Mouse (Mus musculus) adrenal gland, adult 18-20 months (tissue): Measurements from ENCODE around the gene Vmn1r68. TPM values are rescaled to one million over a fixed set of nuclear protein-coding genes. Genes with fewer than 3 reads are reported as not detected.

Experiments
- DNase-seq, 2 experiments: peaks; one replicate each; pipeline ENCODE4 v3.0.0; 2021 to 2022; ENCODE audit warnings: low spot score in 2 of 2
- long read RNA-seq, 2 experiments: library from polyadenylated mRNA; stranded (forward); transcript quantifications; one replicate each; pipeline ENCODE4 v2.0.0; 2021
- total RNA-seq, 2 experiments: library from RNA; stranded (reverse); gene quantifications; 1 replicate in 1 of 2; 2 replicates in 1 of 2; pipeline ENCODE4 v1.2.3; 2021

Vmn1r68 gene
- not detected for total RNA-seq
- long read RNA-seq, experiment 1 = 0 reads
- long read RNA-seq, experiment 2 = 0 reads

GRCm38 (mm10) chr7:10558385-10558784, at the start of gene Vmn1r68:
TSS of gene Vmn1r68 (minus strand) at chr7:10558485.
- DNase-seq = no peak

DNA sequence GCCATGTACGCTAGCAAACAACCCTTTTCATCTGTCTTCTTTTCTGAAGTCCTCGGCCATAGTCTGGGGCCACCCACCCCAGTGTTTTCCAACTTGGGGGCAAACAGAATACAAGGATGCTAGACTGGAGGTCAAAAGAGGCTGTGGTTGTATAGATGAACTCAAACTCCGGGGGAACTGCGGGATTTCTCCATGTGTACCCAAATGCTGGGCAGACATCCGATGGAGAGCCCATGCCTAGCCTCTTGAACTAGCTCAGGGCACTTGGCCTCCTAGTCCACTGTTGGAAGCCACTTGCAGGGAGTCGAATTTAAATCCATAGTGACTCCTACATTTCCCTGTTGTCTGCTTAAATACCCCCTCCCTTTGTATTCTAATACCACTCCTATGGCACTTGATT, 62.7 kb downstream of the Vmn1r68 start:
- DNase-seq = no peak

DNA sequence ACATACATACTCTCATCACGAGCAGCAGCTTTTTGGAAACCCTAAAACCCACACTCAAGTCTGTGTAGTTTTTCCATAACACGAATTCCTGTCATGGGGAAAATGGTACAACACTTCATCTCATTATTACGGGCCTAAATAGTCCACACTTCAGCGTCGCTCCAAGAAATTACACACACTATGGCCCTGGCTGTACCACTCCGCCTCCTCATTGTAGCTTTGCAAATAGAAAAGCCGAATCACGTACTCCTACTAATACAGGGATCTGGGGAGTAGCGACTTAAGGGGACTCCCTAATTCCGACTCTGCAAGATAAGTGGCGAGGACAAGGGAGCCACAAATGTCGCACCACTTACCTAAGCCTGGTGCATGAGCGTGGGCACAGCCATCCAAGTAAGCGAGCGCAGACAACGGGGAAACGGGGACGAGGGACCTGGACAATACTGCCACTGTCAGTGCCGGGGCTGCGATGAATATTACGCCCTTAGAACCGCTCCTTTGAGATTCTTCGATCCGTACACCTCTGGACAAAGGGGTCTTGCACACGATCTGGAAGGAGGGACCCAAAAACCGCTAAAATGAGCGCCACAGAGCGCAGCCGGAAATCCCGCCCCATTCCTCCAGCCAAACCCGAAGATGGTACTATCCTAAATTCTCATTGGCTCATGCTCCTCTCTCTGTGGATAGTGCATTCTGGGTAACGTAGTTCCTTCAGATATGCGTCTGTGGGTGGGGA, 63.3 kb downstream of the Vmn1r68 start, which contains the start of gene Zik1:
Zik1 (minus strand) TSS at position 609 of the 736 bp plus-strand sequence.
- DNase-seq = peak; percentile 42 to 43

DNA sequence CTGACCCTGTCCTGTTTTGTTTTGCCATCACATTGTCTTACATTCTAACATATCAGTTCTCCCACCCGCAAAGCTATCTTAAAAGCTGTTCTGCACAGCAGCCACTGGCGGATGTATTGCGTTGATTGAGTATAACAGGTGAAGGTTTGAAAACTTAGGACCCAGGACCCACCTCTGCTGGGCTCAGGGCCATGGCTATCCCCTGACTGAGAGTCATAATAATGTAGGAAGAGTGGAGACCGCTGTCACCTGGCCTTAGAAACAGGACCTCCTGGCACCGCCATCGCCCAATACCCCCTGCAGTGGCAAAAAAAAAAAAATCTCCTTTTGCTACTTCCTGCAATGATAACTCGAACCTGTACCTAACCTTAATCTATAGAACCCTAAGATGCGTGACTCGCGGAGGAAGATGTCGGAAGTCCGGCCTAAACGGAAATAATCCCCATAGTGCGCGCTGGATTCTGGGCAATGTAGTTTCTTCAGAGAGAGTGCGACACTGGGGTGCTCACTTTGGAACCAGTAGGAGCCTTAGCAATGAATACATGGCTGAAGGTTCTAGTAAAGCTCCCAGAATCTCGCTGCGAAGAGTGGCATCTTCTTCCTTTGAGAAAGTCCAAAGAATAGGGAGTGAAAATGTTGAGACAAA, 77.6 kb downstream of the Vmn1r68 start:
- DNase-seq = no peak

GRCm38 (mm10) chr7:10479813-10480212, 78.5 kb downstream of the Vmn1r68 start:
- no peak for DNase-seq

DNA sequence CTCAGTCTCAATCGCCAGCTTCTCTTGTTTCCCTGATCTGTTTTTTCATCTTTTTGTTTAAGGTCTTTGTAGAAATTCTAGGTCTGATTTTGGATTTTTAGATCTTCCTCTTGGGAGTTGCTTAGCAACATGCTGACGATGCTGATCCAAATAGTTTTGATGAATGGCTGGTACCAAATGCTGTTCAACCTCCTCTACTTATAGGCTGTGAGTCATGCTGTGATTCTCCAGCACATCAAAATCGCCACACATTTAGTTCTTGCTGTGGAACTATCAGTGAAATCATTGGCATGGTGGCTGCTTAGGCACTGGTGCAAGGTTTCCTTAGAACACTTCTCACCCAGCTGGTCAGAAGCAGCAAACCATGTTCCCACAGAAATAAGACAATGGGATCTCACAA, 100.1 kb downstream of the Vmn1r68 start:
- DNase-seq = no peak

Other genes starting within 250 kb of the Vmn1r68 start
- not detected for gene Vmn1r67, start 115.2 kb downstream of the Vmn1r68 start, total RNA-seq
- gene Zik1, start 63.1 kb downstream of the Vmn1r68 start, total RNA-seq = 1 to 10 TPM; 2.2 to 2.4 TPM
- not detected for gene Vmn1r69, start 55.2 kb upstream of the Vmn1r68 start, total RNA-seq
- gene Vmn1r70, start 73.0 kb upstream of the Vmn1r68 start, total RNA-seq = not detected
- gene Nlrp4b, start 129.3 kb upstream of the Vmn1r68 start, total RNA-seq = not detected
- not detected for gene Vmn1r71, start 195.9 kb upstream of the Vmn1r68 start, total RNA-seq